In the genomic region with DNA sequence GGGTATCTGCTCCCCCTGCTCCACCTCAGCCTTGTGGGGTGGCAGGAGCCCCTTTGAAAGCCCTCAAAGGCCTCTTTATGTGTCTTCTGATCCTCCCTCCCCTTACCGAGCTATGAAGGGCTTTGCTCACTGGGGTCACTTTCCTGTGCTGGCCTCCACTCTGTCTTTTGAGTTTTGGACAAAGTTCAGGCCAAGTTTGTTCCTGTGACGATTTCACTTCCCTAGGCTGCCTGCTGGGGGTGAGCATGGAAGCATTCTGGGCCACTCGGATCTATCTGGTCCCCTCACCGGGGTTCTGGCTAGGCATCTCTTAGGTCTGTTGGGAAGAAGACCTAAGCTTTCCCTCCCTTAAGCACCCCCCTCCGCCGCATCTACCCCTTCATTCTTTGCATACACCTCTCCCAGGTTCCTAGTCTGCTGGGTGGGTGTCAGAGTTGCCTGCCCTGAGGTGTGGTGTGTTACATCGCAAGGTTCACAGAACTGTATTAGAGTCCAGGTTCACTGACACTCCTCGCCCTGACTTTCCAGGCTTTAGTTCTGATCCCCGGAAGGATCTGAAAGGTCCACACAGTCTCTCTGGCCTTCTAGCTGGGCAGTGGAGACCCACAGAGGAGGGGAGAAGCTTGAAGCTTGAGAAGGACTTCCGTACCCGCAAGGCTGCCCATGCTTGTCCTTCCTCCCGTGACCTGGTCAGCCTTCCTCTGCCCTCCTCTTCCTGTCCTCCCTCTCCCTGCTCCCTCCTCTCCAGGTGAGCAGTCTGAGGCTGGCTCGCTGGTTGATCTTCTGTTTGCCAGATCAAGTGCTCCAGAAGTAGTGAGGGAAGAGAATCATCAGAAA, we compare ENCODE assay signal across 12 mouse cellular contexts. TPM values are rescaled to one million over a fixed set of nuclear protein-coding genes. Genes with fewer than 3 reads are reported as not detected.
A peak's percentile ranks its signal among the peaks of the same experiment; 100 is the strongest.
DNase-seq lines count a peak whose midpoint lies in the region; ATAC-seq and TF ChIP-seq lines count a peak whose summit lies in the region.
"Had no signal": no experiment of that assay in that cellular context is flagged by ENCODE, and none has a peak within 500 bp of the region (broad histone marks: within the 10 kb centered on the region; RNA-seq: fewer than 3 reads in every experiment).

No protein-coding gene starts in this region.

- H3K36me3 ChIP-seq in midbrain, embryonic 10.5 days, result peaks cover 12% of the 10 kb centered on the region
- H3K36me3 ChIP-seq in midbrain, postnatal 0 days (ENCODE audit: insufficient read depth, low read length), result no peaks in the 10 kb centered on the region
- no peaks in the 10 kb centered on the region for H3K36me3 ChIP-seq in limb, embryonic 10.5 days
- H3K36me3 ChIP-seq in neural tube, embryonic 13.5 days, result no peaks in the 10 kb centered on the region

- peak overlapping the region; percentile 45 for H3K4me3 ChIP-seq in midbrain, embryonic 10.5 days
- H3K4me3 ChIP-seq in midbrain, postnatal 0 days (ENCODE audit: low read depth, low read length), result no peak overlapping the region
- H3K4me3 ChIP-seq in limb, embryonic 10.5 days, result peak overlapping the region; percentile 26
- H3K4me3 ChIP-seq in neural tube, embryonic 13.5 days, result no peak overlapping the region

- H3K9ac ChIP-seq in midbrain, postnatal 0 days (replicated peaks; ENCODE audit: low read length, poor library complexity, severe bottlenecking), result no peak overlapping the region
- H3K9ac ChIP-seq in neural tube, embryonic 13.5 days, result peak overlapping the region; percentile 8; the same call in 1 of the 2 replicates

- no peak for ATAC-seq in midbrain, postnatal 0 days (ENCODE audit: low FRiP score)
- ATAC-seq in neural tube, embryonic 13.5 days (ENCODE audit: low read depth), result no peak
- ATAC-seq: lung, postnatal 0 days had no signal

- no peak overlapping the region for H3K4me2 ChIP-seq in midbrain, postnatal 0 days (ENCODE audit: low read depth, low read length, poor library complexity, severe bottlenecking)
- 0 out of 2 replicates have a peak overlapping the region, but pooled peaks have one; percentile 16 for H3K4me2 ChIP-seq in neural tube, embryonic 13.5 days

- WGBS in midbrain, embryonic 10.5 days, result 12% methylated on average over 13 of the region's 13 CpGs
- WGBS in midbrain, postnatal 0 days, result 27% methylated on average over 13 of the region's 13 CpGs
- 19% methylated on average over 13 of the region's 13 CpGs for WGBS in limb, embryonic 10.5 days
- 16% methylated on average over 13 of the region's 13 CpGs for WGBS in neural tube, embryonic 13.5 days

- DNase-seq in midbrain, embryonic 10.5 days (ENCODE audit: low spot score), result peak; percentile 37
- DNase-seq in midbrain, postnatal 0 days (ENCODE audit: low spot score), result no peak
- peak; percentile 73 for DNase-seq in kidney, adult 11 months
- no peak for DNase-seq in limb, embryonic 10.5 days (ENCODE audit: low spot score)
- no peak for DNase-seq in adrenal gland, postnatal 14 days
- DNase-seq in thymus, postnatal 4 days, result no peak
- no peak for DNase-seq in ovary, adult 18-20 months (ENCODE audit: low spot score)
- DNase-seq: cerebellum, adult 18-20 months; heart, adult 11 months had no signal

- H3K27ac ChIP-seq in midbrain, embryonic 10.5 days (replicated peaks), result peak overlapping the region; percentile 95
- H3K27ac ChIP-seq in midbrain, postnatal 0 days (ENCODE audit: low read depth, low read length), result no peak overlapping the region
- peak overlapping the region; percentile 89 for H3K27ac ChIP-seq in limb, embryonic 10.5 days
- H3K27ac ChIP-seq in neural tube, embryonic 13.5 days (replicated peaks), result 0 out of 2 replicates have a peak overlapping the region, but pooled peaks have one; percentile 28

- no peak for TF ChIP-seq CTCF in midbrain, postnatal 0 days (IDR thresholded peaks at IDR 0.05)

- H3K4me1 ChIP-seq in midbrain, embryonic 10.5 days, result peaks cover 100% of the 10 kb centered on the region
- no peaks in the 10 kb centered on the region for H3K4me1 ChIP-seq in midbrain, postnatal 0 days (ENCODE audit: insufficient read depth, low read length)
- H3K4me1 ChIP-seq in limb, embryonic 10.5 days, result peaks cover 57% of the 10 kb centered on the region
- peaks cover 54% of the 10 kb centered on the region for H3K4me1 ChIP-seq in neural tube, embryonic 13.5 days (replicated peaks)

- no peaks in the 10 kb centered on the region for H3K9me3 ChIP-seq in midbrain, embryonic 10.5 days (replicated peaks)
- no peaks in the 10 kb centered on the region for H3K9me3 ChIP-seq in midbrain, postnatal 0 days (ENCODE audit: low read length)
- H3K9me3 ChIP-seq in limb, embryonic 10.5 days (replicated peaks), result no peaks in the 10 kb centered on the region
- no peaks in the 10 kb centered on the region for H3K9me3 ChIP-seq in neural tube, embryonic 13.5 days

- H3K27me3 ChIP-seq in midbrain, embryonic 10.5 days (ENCODE audit: low read depth, poor library complexity, severe bottlenecking), result peaks cover 7% of the 10 kb centered on the region; the same call in 1 of the 2 replicates
- H3K27me3 ChIP-seq in midbrain, postnatal 0 days (ENCODE audit: insufficient read depth, low read length), result no peaks in the 10 kb centered on the region; the same call in 1 of the 2 replicates
- H3K27me3 ChIP-seq in limb, embryonic 10.5 days (ENCODE audit: low read depth, poor library complexity, severe bottlenecking), result peaks cover 48% of the 10 kb centered on the region
- H3K27me3 ChIP-seq in neural tube, embryonic 13.5 days, result no peaks in the 10 kb centered on the region; the same call in 1 of the 2 replicates

RNA-seq across cellular contexts. Expression of a gene that starts 9.9 kb away (rescaled TPM):
- polyA plus RNA-seq in midbrain, embryonic 10.5 days (2016; fragmentation: Nextera tagmentation; extraction: Ambion mirVana), result 18.6 and 22.3 TPM in 2 replicates
- 0.80 and 1.3 TPM in 2 replicates for total RNA-seq in midbrain, postnatal 0 days (2014; rRNA removed)
- 0.38 and 0.63 TPM in 2 replicates for polyA plus RNA-seq in midbrain, postnatal 0 days (2015; fragmentation: Nextera tagmentation; extraction: Ambion mirVana)
- 1.7 and 2.0 TPM in 2 replicates for polyA plus RNA-seq in limb, embryonic 10.5 days (2016; fragmentation: Nextera tagmentation; extraction: Ambion mirVana)
- 4.7 and 5.9 TPM in 2 replicates for polyA plus RNA-seq in neural tube, embryonic 13.5 days (2015; fragmentation: Nextera tagmentation; extraction: Ambion mirVana)
- 15.5 and 18.3 TPM in 2 replicates for total RNA-seq in adrenal gland, postnatal 14 days (2021)
- total RNA-seq: neutrophil, adult 5-6 weeks had no signal

RNA-seq across cellular contexts. Expression of a gene that starts 34.7 kb away (rescaled TPM):
- 12.5 and 13.3 TPM in 2 replicates for polyA plus RNA-seq in midbrain, embryonic 10.5 days (2016; fragmentation: Nextera tagmentation; extraction: Ambion mirVana)
- total RNA-seq in midbrain, postnatal 0 days (2014; rRNA removed), result 17.6 and 23.4 TPM in 2 replicates
- polyA plus RNA-seq in midbrain, postnatal 0 days (2015; fragmentation: Nextera tagmentation; extraction: Ambion mirVana), result 6.0 and 8.1 TPM in 2 replicates
- polyA plus RNA-seq in limb, embryonic 10.5 days (2016; fragmentation: Nextera tagmentation; extraction: Ambion mirVana), result 10.6 and 15.2 TPM in 2 replicates
- 13.1 and 14.2 TPM in 2 replicates for polyA plus RNA-seq in neural tube, embryonic 13.5 days (2015; fragmentation: Nextera tagmentation; extraction: Ambion mirVana)
- 116 and 135 TPM in 2 replicates for total RNA-seq in adrenal gland, postnatal 14 days (2021)

Comparison
In these comparisons a context has a peak if more than half of its experiments do, and no peak if none do; other contexts are left out.
1. DNase-seq: peak in midbrain, embryonic 10.5 days (single experiment) and kidney, adult 11 months (single experiment); none in midbrain, postnatal 0 days (single experiment), limb, embryonic 10.5 days (single experiment), adrenal gland, postnatal 14 days (single experiment), thymus, postnatal 4 days (single experiment) and ovary, adult 18-20 months (single experiment).
2. H3K4me3 ChIP-seq: peak in midbrain, embryonic 10.5 days (single experiment) and limb, embryonic 10.5 days (single experiment); none in midbrain, postnatal 0 days (single experiment) and neural tube, embryonic 13.5 days (single experiment).